Mouse (Mus musculus): ENCODE data around the gene 4933424G06Rik.
"Not testable (repeated sequence)": the region's sequence is repeated elsewhere in the genome, so short reads cannot be mapped to it uniquely, and the experiment has no call there.

The 4933424G06Rik gene

GRCm38 (mm10) chr1:36709854-36710280 lies at the start of gene 4933424G06Rik:
Gene 4933424G06Rik, plus strand, starts transcription at chr1:36710149.
- DNase-seq = peak; percentile 99

- peak; percentile 30 for DNase-seq
These were observed 45.5 kb upstream of the 4933424G06Rik start for GRCm38 (mm10) chr1:36664457-36664856.

GRCm38 (mm10) chr1:36665165-36665723 lies 44.7 kb upstream of the 4933424G06Rik start:
- peak; percentile 24 for DNase-seq

- DNase-seq = no peak
These were observed 44.0 kb upstream of the 4933424G06Rik start for GRCm38 (mm10) chr1:36665934-36666333.

- DNase-seq = not testable (repeated sequence)
These were observed 41.9 kb upstream of the 4933424G06Rik start for GRCm38 (mm10) chr1:36668007-36668406.

- DNase-seq = no peak
These were observed 39.7 kb upstream of the 4933424G06Rik start for GRCm38 (mm10) chr1:36670256-36670655.

- no peak for DNase-seq
These were observed 38.7 kb upstream of the 4933424G06Rik start for GRCm38 (mm10) chr1:36671260-36671659.

- DNase-seq = no peak
These were observed 37.1 kb upstream of the 4933424G06Rik start for GRCm38 (mm10) chr1:36672648-36673350.

- no peak for DNase-seq
These were observed 35.0 kb upstream of the 4933424G06Rik start for GRCm38 (mm10) chr1:36674936-36675335.

GRCm38 (mm10) chr1:36680893-36681292 lies 29.1 kb upstream of the 4933424G06Rik start:
- DNase-seq = no peak

- no peak for DNase-seq
These were observed 27.2 kb upstream of the 4933424G06Rik start, which contains the start of gene Fam178b for GRCm38 (mm10) chr1:36682620-36683355. Gene Fam178b, minus strand, starts transcription at chr1:36683183.

GRCm38 (mm10) chr1:36683810-36684467 lies 26.0 kb upstream of the 4933424G06Rik start:
- DNase-seq = peak; percentile 89

- DNase-seq = no peak
These were observed 19.2 kb upstream of the 4933424G06Rik start for GRCm38 (mm10) chr1:36690671-36691235.

GRCm38 (mm10) chr1:36691271-36692155 lies 18.4 kb upstream of the 4933424G06Rik start, which contains the start of gene Cox5b:
Gene Cox5b, plus strand, starts transcription at chr1:36691449.
- peak; percentile 98 for DNase-seq

GRCm38 (mm10) chr1:36694871-36695270 lies 15.1 kb upstream of the 4933424G06Rik start:
- no peak for DNase-seq

- DNase-seq = no peak
These were observed 13.5 kb upstream of the 4933424G06Rik start for GRCm38 (mm10) chr1:36696411-36696810.

GRCm38 (mm10) chr1:36697030-36697429 lies 12.9 kb upstream of the 4933424G06Rik start:
- DNase-seq = no peak

- no peak for DNase-seq
These were observed 2.8 kb upstream of the 4933424G06Rik start for GRCm38 (mm10) chr1:36707166-36707565.

- no peak for DNase-seq
These were observed 2.2 kb upstream of the 4933424G06Rik start for GRCm38 (mm10) chr1:36707797-36708196.

- DNase-seq = no peak
These were observed 1.3 kb upstream of the 4933424G06Rik start for GRCm38 (mm10) chr1:36708626-36709025.

- peak; percentile 43 for DNase-seq
These were observed 695 bp upstream of the 4933424G06Rik start for GRCm38 (mm10) chr1:36709055-36709853.

Data from kidney, postnatal 14 days (tissue).